Mouse (Mus musculus): ENCODE measurements at regions not wholly inside any gene's neighbourhood (a gene's known extent, or its start where the extent isn't known, plus 50 kb on each side); places are given as distances from the start of the nearest gene placed in this dataset.
"Not testable (repeated sequence)": the region's sequence is repeated elsewhere in the genome, so short reads cannot be mapped to it uniquely, and the experiment has no call there.

- no peaks in the 10 kb centered on the region for H3K9me3 ChIP-seq (ENCODE audit: control insufficient read depth, low read length)
- ATAC-seq: peak; percentile 94
- no peaks in the 10 kb centered on the region for H3K27me3 ChIP-seq (replicated peaks; ENCODE audit: control insufficient read depth, insufficient read depth, low read length)
- H3K4me2 ChIP-seq (ENCODE audit: low read length): no peak overlapping the region
- H3K4me1 ChIP-seq (replicated peaks; ENCODE audit: control insufficient read depth, insufficient read depth, low read length): no peaks in the 10 kb centered on the region
- no peaks in the 10 kb centered on the region for H3K36me3 ChIP-seq (ENCODE audit: control insufficient read depth, insufficient read depth)
- H3K27ac ChIP-seq (ENCODE audit: low read length): no peak overlapping the region
- no peak overlapping the region for H3K4me3 ChIP-seq (replicated peaks; ENCODE audit: low read length)
- H3K9ac ChIP-seq (replicated peaks; ENCODE audit: low read depth, low read length): no peak overlapping the region
Measured at GRCm38 (mm10) chr10:31143856-31144488, 169.2 kb upstream of the Hddc2 start.

GRCm38 (mm10) chr10:31144489-31144872 is 168.7 kb upstream of the Hddc2 start:
- H3K9me3 ChIP-seq (ENCODE audit: control insufficient read depth, low read length): no peaks in the 10 kb centered on the region
- 79% methylated on average over 3 of the region's 3 CpGs for WGBS
- H3K4me1 ChIP-seq (replicated peaks; ENCODE audit: control insufficient read depth, insufficient read depth, low read length): no peaks in the 10 kb centered on the region
- H3K4me2 ChIP-seq (ENCODE audit: low read length): no peak overlapping the region
- no peaks in the 10 kb centered on the region for H3K27me3 ChIP-seq (replicated peaks; ENCODE audit: control insufficient read depth, insufficient read depth, low read length)
- no peak overlapping the region for H3K9ac ChIP-seq (replicated peaks; ENCODE audit: low read depth, low read length)
- no peaks in the 10 kb centered on the region for H3K36me3 ChIP-seq (ENCODE audit: control insufficient read depth, insufficient read depth)
- no peak overlapping the region for H3K27ac ChIP-seq (ENCODE audit: low read length)
- ATAC-seq: peak; percentile 83
- H3K4me3 ChIP-seq (replicated peaks; ENCODE audit: low read length): no peak overlapping the region

GRCm38 (mm10) chr10:31173169-31173686 is 140.0 kb upstream of the Hddc2 start:
- Histone ChIP-seq H3K9ac (replicated peaks; ENCODE audit: low read depth, low read length) (no peak overlapping the region), H3K27me3 (replicated peaks; ENCODE audit: control insufficient read depth, insufficient read depth, low read length) (no peaks in the 10 kb centered on the region), H3K4me1 (replicated peaks; ENCODE audit: control insufficient read depth, insufficient read depth, low read length) (peaks cover 9% of the 10 kb centered on the region), H3K4me3 (replicated peaks; ENCODE audit: low read length) (no peak overlapping the region), H3K4me2 (ENCODE audit: low read length) (no peak overlapping the region; the same call in 1 of the 2 replicates), H3K36me3 (ENCODE audit: control insufficient read depth, insufficient read depth) (no peaks in the 10 kb centered on the region), H3K27ac (ENCODE audit: low read length) (no peak overlapping the region), H3K9me3 (ENCODE audit: control insufficient read depth, low read length) (no peaks in the 10 kb centered on the region)
- 21% methylated on average over 15 of the region's 15 CpGs for WGBS
- peak; percentile 94 for ATAC-seq

- WGBS: 38% methylated on average over 1 of the region's 1 CpGs
- Histone ChIP-seq H3K36me3 (ENCODE audit: control insufficient read depth, insufficient read depth) (no peaks in the 10 kb centered on the region), H3K9ac (replicated peaks; ENCODE audit: low read depth, low read length) (no peak overlapping the region), H3K4me3 (replicated peaks; ENCODE audit: low read length) (no peak overlapping the region), H3K9me3 (ENCODE audit: control insufficient read depth, low read length) (no peaks in the 10 kb centered on the region), H3K4me1 (replicated peaks; ENCODE audit: control insufficient read depth, insufficient read depth, low read length) (no peaks in the 10 kb centered on the region), H3K27ac (ENCODE audit: low read length) (no peak overlapping the region), H3K27me3 (replicated peaks; ENCODE audit: control insufficient read depth, insufficient read depth, low read length) (no peaks in the 10 kb centered on the region), H3K4me2 (ENCODE audit: low read length) (no peak overlapping the region)
- no peak for ATAC-seq
Measured at GRCm38 (mm10) chr10:31189577-31189976, 123.6 kb upstream of the Hddc2 start.

GRCm38 (mm10) chr10:31212164-31212563 is 101.0 kb upstream of the Hddc2 start:
- not testable (repeated sequence) for ATAC-seq; H3K36me3 ChIP-seq (ENCODE audit: control insufficient read depth, insufficient read depth); H3K27ac ChIP-seq (ENCODE audit: low read length); H3K4me1 ChIP-seq (replicated peaks; ENCODE audit: control insufficient read depth, insufficient read depth, low read length); H3K9me3 ChIP-seq (ENCODE audit: control insufficient read depth, low read length); H3K9ac ChIP-seq (replicated peaks; ENCODE audit: low read depth, low read length); H3K4me2 ChIP-seq (ENCODE audit: low read length); H3K4me3 ChIP-seq (replicated peaks; ENCODE audit: low read length); H3K27me3 ChIP-seq (replicated peaks; ENCODE audit: control insufficient read depth, insufficient read depth, low read length)
- 89% methylated on average over 8 of the region's 8 CpGs for WGBS

- Histone ChIP-seq H3K4me1 (replicated peaks; ENCODE audit: control insufficient read depth, insufficient read depth, low read length) (no peaks in the 10 kb centered on the region), H3K36me3 (ENCODE audit: control insufficient read depth, insufficient read depth) (no peaks in the 10 kb centered on the region), H3K4me2 (ENCODE audit: low read length) (no peak overlapping the region), H3K9me3 (ENCODE audit: control insufficient read depth, low read length) (no peaks in the 10 kb centered on the region), H3K27me3 (replicated peaks; ENCODE audit: control insufficient read depth, insufficient read depth, low read length) (no peaks in the 10 kb centered on the region), H3K27ac (ENCODE audit: low read length) (no peak overlapping the region), H3K9ac (replicated peaks; ENCODE audit: low read depth, low read length) (no peak overlapping the region), H3K4me3 (replicated peaks; ENCODE audit: low read length) (no peak overlapping the region)
- ATAC-seq: no peak
- 78% methylated on average over 2 of the region's 2 CpGs for WGBS
Measured at GRCm38 (mm10) chr10:31212778-31213454, 100.3 kb upstream of the Hddc2 start.

- ATAC-seq: no peak
- 89% methylated on average over 1 of the region's 1 CpGs for WGBS
- Histone ChIP-seq H3K4me1 (replicated peaks; ENCODE audit: control insufficient read depth, insufficient read depth, low read length) (no peaks in the 10 kb centered on the region), H3K27me3 (replicated peaks; ENCODE audit: control insufficient read depth, insufficient read depth, low read length) (no peaks in the 10 kb centered on the region), H3K36me3 (ENCODE audit: control insufficient read depth, insufficient read depth) (no peaks in the 10 kb centered on the region), H3K4me3 (replicated peaks; ENCODE audit: low read length) (no peak overlapping the region), H3K9me3 (ENCODE audit: control insufficient read depth, low read length) (no peaks in the 10 kb centered on the region), H3K9ac (replicated peaks; ENCODE audit: low read depth, low read length) (no peak overlapping the region), H3K27ac (ENCODE audit: low read length) (no peak overlapping the region), H3K4me2 (ENCODE audit: low read length) (no peak overlapping the region)
Measured at GRCm38 (mm10) chr10:31221902-31222301, 91.3 kb upstream of the Hddc2 start.

- no peak overlapping the region for H3K9ac ChIP-seq (replicated peaks; ENCODE audit: low read depth, low read length)
- WGBS: 90% methylated on average over 3 of the region's 3 CpGs
- no peaks in the 10 kb centered on the region for H3K27me3 ChIP-seq (replicated peaks; ENCODE audit: control insufficient read depth, insufficient read depth, low read length)
- H3K9me3 ChIP-seq (ENCODE audit: control insufficient read depth, low read length): no peaks in the 10 kb centered on the region
- no peak for ATAC-seq
- H3K27ac ChIP-seq (ENCODE audit: low read length): no peak overlapping the region
- no peaks in the 10 kb centered on the region for H3K36me3 ChIP-seq (ENCODE audit: control insufficient read depth, insufficient read depth)
- H3K4me1 ChIP-seq (replicated peaks; ENCODE audit: control insufficient read depth, insufficient read depth, low read length): no peaks in the 10 kb centered on the region
- no peak overlapping the region for H3K4me3 ChIP-seq (replicated peaks; ENCODE audit: low read length)
- H3K4me2 ChIP-seq (ENCODE audit: low read length): no peak overlapping the region
Measured at GRCm38 (mm10) chr10:31229078-31229477, 84.1 kb upstream of the Hddc2 start.

GRCm38 (mm10) chr10:31242442-31242966 is 70.7 kb upstream of the Hddc2 start:
- Histone ChIP-seq H3K36me3 (ENCODE audit: control insufficient read depth, insufficient read depth) (no peaks in the 10 kb centered on the region), H3K4me1 (replicated peaks; ENCODE audit: control insufficient read depth, insufficient read depth, low read length) (no peaks in the 10 kb centered on the region), H3K27me3 (replicated peaks; ENCODE audit: control insufficient read depth, insufficient read depth, low read length) (no peaks in the 10 kb centered on the region), H3K27ac (ENCODE audit: low read length) (no peak overlapping the region), H3K9me3 (ENCODE audit: control insufficient read depth, low read length) (no peaks in the 10 kb centered on the region), H3K9ac (replicated peaks; ENCODE audit: low read depth, low read length) (no peak overlapping the region), H3K4me2 (ENCODE audit: low read length) (no peak overlapping the region), H3K4me3 (replicated peaks; ENCODE audit: low read length) (no peak overlapping the region)
- ATAC-seq: no peak
- WGBS: 70% methylated on average over 3 of the region's 3 CpGs
